Mouse (Mus musculus): ENCODE results near the gene Tas1r3.

DNA sequence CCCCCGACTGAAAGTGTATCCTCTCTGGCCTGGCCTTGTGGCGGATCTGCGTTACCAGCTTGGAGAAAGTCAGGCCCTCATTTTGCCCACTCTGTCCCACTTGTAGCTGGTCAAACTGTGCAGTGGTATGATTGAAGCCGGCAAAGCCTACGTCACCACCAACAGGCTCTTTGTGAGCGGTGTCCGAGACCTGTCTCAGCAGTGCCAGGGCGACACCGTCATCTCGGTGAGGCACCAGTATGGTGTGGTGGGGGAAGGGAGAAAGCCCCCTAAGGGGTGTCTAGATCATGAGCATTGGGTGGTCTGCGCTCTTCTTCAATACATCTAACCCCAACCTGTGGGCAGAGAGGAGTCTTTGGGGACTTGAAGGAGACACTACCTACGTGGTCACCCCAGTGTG is 33.3 kb upstream of the Tas1r3 start:
- TF ChIP-seq CTCF (IDR thresholded peaks at IDR 0.05 in 2 of 3, conservative IDR thresholded peaks at IDR 0.05 in 1 of 3; ENCODE audit: control insufficient read depth in 1 of 3, insufficient read depth in 1 of 3, low read depth in 2 of 3, low read length in 3 of 3, poor library complexity in 1 of 3, severe bottlenecking in 1 of 3) (no peak), ETS1 (IDR thresholded peaks at IDR 0.05; ENCODE audit: low read depth, low read length) (no peak), KAT2A (conservative IDR thresholded peaks at IDR 0.05; ENCODE audit: low read depth, low read length) (no peak), SIN3A (IDR thresholded peaks at IDR 0.05; ENCODE audit: low read length) (no peak), POLR2A (IDR thresholded peaks at IDR 0.05; ENCODE audit: control insufficient read depth in 1 of 2, insufficient read depth in 1 of 2, low read depth in 1 of 2, low read length in 2 of 2, poor library complexity in 1 of 2) (no peak), ZMIZ1 (IDR thresholded peaks at IDR 0.05; ENCODE audit: low read depth, low read length) (no peak), TAL1 (IDR thresholded peaks at IDR 0.05; ENCODE audit: low read length) (no peak), CHD2 (IDR thresholded peaks at IDR 0.05; ENCODE audit: low read length) (no peak)

All from MEL (cell line).